In the genomic region with DNA sequence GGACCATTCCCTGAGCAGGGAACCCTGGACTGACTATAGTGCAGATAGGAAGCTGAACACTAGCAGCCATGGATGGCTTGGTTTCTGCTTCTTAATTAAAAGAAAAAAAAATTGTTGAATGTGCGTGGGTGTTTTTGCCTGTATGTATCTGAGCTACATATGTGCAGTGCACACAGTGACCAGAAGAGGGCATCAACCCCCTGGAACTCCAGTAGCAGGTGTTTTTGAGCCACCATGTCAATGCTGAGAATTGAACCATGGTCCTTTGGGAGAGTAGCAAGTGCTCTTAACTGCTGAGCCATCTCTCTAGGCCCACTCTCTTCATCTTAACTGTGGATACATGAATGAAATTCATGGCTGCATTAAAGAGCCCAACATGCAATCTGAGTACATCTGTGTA, we compare ENCODE assay signal across 9 mouse cellular contexts.
A peak's percentile ranks its signal among the peaks of the same experiment; 100 is the strongest.
DNase-seq lines count a peak whose midpoint lies in the region; ATAC-seq and TF ChIP-seq lines count a peak whose summit lies in the region.
"Had no signal": no experiment of that assay in that cellular context is flagged by ENCODE, and none has a peak within 500 bp of the region (broad histone marks: within the 10 kb centered on the region; RNA-seq: fewer than 3 reads in every experiment).

No protein-coding gene starts in this region.

- no peak overlapping the region for H3K9ac ChIP-seq in midbrain, postnatal 0 days (replicated peaks; ENCODE audit: low read length, poor library complexity, severe bottlenecking)
- H3K9ac ChIP-seq in midbrain, embryonic 15.5 days: no peak overlapping the region

- peak; percentile 40 for TF ChIP-seq CTCF in gastrocnemius, adult 2 months (IDR thresholded peaks at IDR 0.05)
- TF ChIP-seq CTCF in midbrain, postnatal 0 days (IDR thresholded peaks at IDR 0.05): peak; percentile 48

- 94% methylated on average over 1 of the region's 1 CpGs for WGBS in midbrain, postnatal 0 days
- 81% methylated on average over 1 of the region's 1 CpGs for WGBS in midbrain, embryonic 15.5 days
- WGBS in limb, embryonic 10.5 days: 74% methylated on average over 1 of the region's 1 CpGs

- no peak for ATAC-seq in midbrain, postnatal 0 days (ENCODE audit: low FRiP score)
- no peak for ATAC-seq in midbrain, embryonic 15.5 days (replicated peaks)

- intact Hi-C loops in gastrocnemius, adult 2 months (cut with DNase I): no loop called here

- H3K27ac ChIP-seq in gastrocnemius, adult 2 months: no peak overlapping the region
- no peak overlapping the region for H3K27ac ChIP-seq in midbrain, postnatal 0 days (ENCODE audit: low read depth, low read length)
- no peak overlapping the region for H3K27ac ChIP-seq in midbrain, embryonic 15.5 days
- no peak overlapping the region for H3K27ac ChIP-seq in limb, embryonic 10.5 days

- no peaks in the 10 kb centered on the region for H3K9me3 ChIP-seq in midbrain, postnatal 0 days (ENCODE audit: low read length)
- H3K9me3 ChIP-seq in midbrain, embryonic 15.5 days: no peaks in the 10 kb centered on the region
- no peaks in the 10 kb centered on the region for H3K9me3 ChIP-seq in limb, embryonic 10.5 days (replicated peaks)

- H3K27me3 ChIP-seq in midbrain, postnatal 0 days (ENCODE audit: insufficient read depth, low read length): no peaks in the 10 kb centered on the region
- no peaks in the 10 kb centered on the region for H3K27me3 ChIP-seq in midbrain, embryonic 15.5 days (replicated peaks)
- no peaks in the 10 kb centered on the region for H3K27me3 ChIP-seq in limb, embryonic 10.5 days (ENCODE audit: low read depth, poor library complexity, severe bottlenecking)

- no peaks in the 10 kb centered on the region for H3K4me1 ChIP-seq in midbrain, postnatal 0 days (ENCODE audit: insufficient read depth, low read length)
- H3K4me1 ChIP-seq in midbrain, embryonic 15.5 days: no peaks in the 10 kb centered on the region
- H3K4me1 ChIP-seq in limb, embryonic 10.5 days: no peaks in the 10 kb centered on the region

- H3K36me3 ChIP-seq in midbrain, postnatal 0 days (ENCODE audit: insufficient read depth, low read length): no peaks in the 10 kb centered on the region
- H3K36me3 ChIP-seq in midbrain, embryonic 15.5 days (replicated peaks): no peaks in the 10 kb centered on the region
- H3K36me3 ChIP-seq in limb, embryonic 10.5 days: no peaks in the 10 kb centered on the region

- no peak overlapping the region for H3K4me2 ChIP-seq in midbrain, postnatal 0 days (ENCODE audit: low read depth, low read length, poor library complexity, severe bottlenecking)
- no peak overlapping the region for H3K4me2 ChIP-seq in midbrain, embryonic 15.5 days

- no peak for DNase-seq in gastrocnemius, adult 2 months
- no peak for DNase-seq in gastrocnemius, postnatal 25 days
- DNase-seq in midbrain, postnatal 0 days (ENCODE audit: low spot score): no peak
- peak; percentile 2 to 43 for DNase-seq in kidney, postnatal 36 days
- DNase-seq in frontal cortex, postnatal 25 days (ENCODE audit: low spot score in 2 of 2): no peak
- no peak for DNase-seq in frontal cortex, adult 2 months (ENCODE audit: extremely low spot score in 1 of 2, low spot score in 1 of 2)
- no peak for DNase-seq in limb, embryonic 10.5 days (ENCODE audit: low spot score)

- no peak overlapping the region for H3K4me3 ChIP-seq in gastrocnemius, adult 2 months
- no peak overlapping the region for H3K4me3 ChIP-seq in midbrain, postnatal 0 days (ENCODE audit: low read depth, low read length)
- no peak overlapping the region for H3K4me3 ChIP-seq in midbrain, embryonic 15.5 days
- H3K4me3 ChIP-seq in limb, embryonic 10.5 days: no peak overlapping the region
- H3K4me3 ChIP-seq: myocyte had no signal

Comparison
In these comparisons a context has a peak if more than half of its experiments do, and no peak if none do; other contexts are left out.
1. DNase-seq: peak in kidney, postnatal 36 days (2 of 2); none in gastrocnemius, adult 2 months (single experiment), gastrocnemius, postnatal 25 days (single experiment), midbrain, postnatal 0 days (single experiment), frontal cortex, postnatal 25 days (0 of 2), frontal cortex, adult 2 months (0 of 2) and limb, embryonic 10.5 days (single experiment).